9 mouse cellular contexts compared by ENCODE assay signal in the genomic region with DNA sequence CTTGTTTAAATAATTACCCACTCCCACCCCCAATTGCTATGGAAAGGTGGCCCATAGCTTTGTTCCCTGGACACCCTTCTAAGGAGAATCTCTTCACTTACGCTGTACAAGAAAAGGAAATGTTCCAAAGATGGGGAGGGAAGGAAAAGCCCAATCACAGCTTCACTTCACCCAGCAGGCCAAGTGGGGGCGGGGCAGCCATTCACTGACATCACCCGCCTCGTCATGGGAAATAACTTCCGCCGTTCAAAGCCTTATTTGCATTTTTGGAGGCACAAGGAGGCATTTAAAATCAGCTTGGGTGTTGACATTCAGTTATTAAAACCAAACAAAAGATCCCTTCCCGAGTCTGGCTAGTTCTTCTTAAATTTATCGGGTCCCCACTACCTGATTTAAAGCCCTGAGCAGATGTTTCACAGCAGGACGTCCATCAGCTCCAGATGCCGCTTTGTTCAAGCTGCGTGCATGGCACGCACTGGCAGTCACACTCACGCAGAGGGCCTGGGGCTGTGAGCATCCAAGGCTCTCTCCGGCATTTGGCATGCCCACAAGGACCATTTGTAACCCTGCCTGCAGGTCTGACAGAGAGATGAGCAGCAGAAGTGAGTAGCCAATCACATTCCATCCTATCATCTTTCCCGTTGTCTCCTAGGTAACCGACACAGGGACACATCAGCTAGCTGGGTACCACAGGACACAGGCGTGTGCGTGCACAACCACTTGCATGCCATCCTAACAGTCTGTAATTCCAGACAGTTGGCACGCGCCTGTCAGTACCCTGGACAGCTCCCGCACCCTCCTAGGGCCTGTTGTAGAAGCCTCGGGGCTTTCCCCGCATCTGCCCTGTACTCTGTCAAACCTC. TPM values are rescaled to one million over a fixed set of nuclear protein-coding genes. Genes with fewer than 3 reads are reported as not detected.
DNase-seq lines count a peak whose midpoint lies in the region; ATAC-seq and TF ChIP-seq lines count a peak whose summit lies in the region.
"Had no signal": no experiment of that assay in that cellular context is flagged by ENCODE, and none has a peak within 500 bp of the region (broad histone marks: within the 10 kb centered on the region; RNA-seq: fewer than 3 reads in every experiment).

No protein-coding gene starts in this region.

- H3K27me3 ChIP-seq in limb, embryonic 14.5 days (ENCODE audit: control insufficient read depth, insufficient read depth, low read length) = peaks cover 48% of the 10 kb centered on the region
- H3K27me3 ChIP-seq in neural tube, embryonic 11.5 days (ENCODE audit: control insufficient read depth, insufficient read depth, low read length) = peaks cover 22% of the 10 kb centered on the region

- no peak overlapping the region for H3K9ac ChIP-seq in limb, embryonic 14.5 days (ENCODE audit: low read depth, low read length, severe bottlenecking)
- H3K9ac ChIP-seq in neural tube, embryonic 11.5 days (ENCODE audit: low read length) = peak overlapping the region; percentile 33; the same call in 1 of the 2 replicates
- H3K9ac ChIP-seq: limb, embryonic 12.5 days had no signal

- 8% methylated on average over 23 of the region's 23 CpGs for WGBS in limb, embryonic 14.5 days
- 6% methylated on average over 23 of the region's 23 CpGs for WGBS in neural tube, embryonic 11.5 days

- no peaks in the 10 kb centered on the region; the same call in 1 of the 2 replicates for H3K4me1 ChIP-seq in limb, embryonic 14.5 days (ENCODE audit: control insufficient read depth, insufficient read depth, low read length)
- H3K4me1 ChIP-seq in neural tube, embryonic 11.5 days (ENCODE audit: control insufficient read depth, insufficient read depth, low read length) = peaks cover 19% of the 10 kb centered on the region

- DNase-seq in cerebellum, postnatal 4 days (ENCODE audit: low spot score in 2 of 2) = peak; percentile 50 to 76
- DNase-seq in cerebellum, adult 18-20 months = no peak
- DNase-seq in c-Kit-positive CD71-positive TER-119-negative erythroid progenitor cells, embryonic 14.5 days (ENCODE audit: low read depth) = peak; percentile 43
- peak; percentile 63 for DNase-seq in gastrocnemius, adult 18-20 months (ENCODE audit: low spot score)
- peak; percentile 42 for DNase-seq in kidney, adult 9 months
- DNase-seq in limb, embryonic 14.5 days (ENCODE audit: low spot score) = peak; percentile 78
- peak; percentile 77 for DNase-seq in neural tube, embryonic 11.5 days (ENCODE audit: low spot score)
- peak; percentile 77 for DNase-seq in thymus, postnatal 4 days

- ATAC-seq in limb, embryonic 14.5 days (ENCODE audit: low FRiP score, low read depth) = no peak
- ATAC-seq in neural tube, embryonic 11.5 days (ENCODE audit: insufficient read depth, low FRiP score, low TSS enrichment) = peak; percentile 88

- no peak for TF ChIP-seq POLR2A in limb, embryonic 14.5 days (IDR thresholded peaks at IDR 0.05; ENCODE audit: borderline replicate concordance, extremely low read depth, insufficient read depth, insufficient read length)

- H3K9me3 ChIP-seq in limb, embryonic 14.5 days (ENCODE audit: control insufficient read depth, low read length) = no peaks in the 10 kb centered on the region
- H3K9me3 ChIP-seq in neural tube, embryonic 11.5 days (ENCODE audit: control insufficient read depth, low read length) = no peaks in the 10 kb centered on the region
- H3K9me3 ChIP-seq: limb, embryonic 12.5 days had no signal

- no peaks in the 10 kb centered on the region for H3K36me3 ChIP-seq in limb, embryonic 14.5 days (ENCODE audit: control insufficient read depth, insufficient read depth, low read length)
- no peaks in the 10 kb centered on the region for H3K36me3 ChIP-seq in neural tube, embryonic 11.5 days (ENCODE audit: control insufficient read depth, insufficient read depth, low read length)
- H3K36me3 ChIP-seq: limb, embryonic 12.5 days had no signal

- no peak overlapping the region for H3K4me2 ChIP-seq in limb, embryonic 14.5 days (replicated peaks; ENCODE audit: low read depth, low read length, severe bottlenecking)
- peak overlapping the region; percentile 31 for H3K4me2 ChIP-seq in neural tube, embryonic 11.5 days (ENCODE audit: low read depth)
- H3K4me2 ChIP-seq: limb, embryonic 12.5 days had no signal

- no peak overlapping the region for H3K4me3 ChIP-seq in limb, embryonic 14.5 days (replicated peaks; ENCODE audit: low read length)
- H3K4me3 ChIP-seq in neural tube, embryonic 11.5 days (ENCODE audit: low read depth, low read length) = no peak overlapping the region
- H3K4me3 ChIP-seq: limb, embryonic 12.5 days had no signal

- no peak overlapping the region for H3K27ac ChIP-seq in limb, embryonic 14.5 days (replicated peaks; ENCODE audit: low read depth, low read length)
- H3K27ac ChIP-seq in neural tube, embryonic 11.5 days (ENCODE audit: low read depth, low read length) = peak overlapping the region; percentile 73
- H3K27ac ChIP-seq: limb, embryonic 12.5 days had no signal

RNA-seq across cellular contexts. Expression of a gene that starts 12.2 kb away (rescaled TPM):
- 1 to 10 TPM; 2.6 to 3.0 TPM for total RNA-seq in gastrocnemius, adult 18-20 months (2021)
- polyA plus RNA-seq in limb, embryonic 14.5 days (2012; rRNA removed) = 5.9 and 6.1 TPM in 2 replicates
- polyA plus RNA-seq in limb, embryonic 14.5 days (2014; fragmentation: Nextera tagmentation; extraction: Ambion mirVana) = 1.4 and 2.8 TPM in 2 replicates
- 1.9 and 2.0 TPM in 2 replicates for polyA plus RNA-seq in neural tube, embryonic 11.5 days (2014; fragmentation: Nextera tagmentation; extraction: Ambion mirVana)

RNA-seq across cellular contexts. Expression of a gene that starts 38.6 kb away (rescaled TPM):
- total RNA-seq in gastrocnemius, adult 18-20 months (2021) = 10 to 100 TPM in 1 of 2 experiments, 1 to 10 TPM in 1; 8.1 to 10.2 TPM
- polyA plus RNA-seq in limb, embryonic 14.5 days (2012; rRNA removed) = 11.0 and 16.7 TPM in 2 replicates
- polyA plus RNA-seq in limb, embryonic 14.5 days (2014; fragmentation: Nextera tagmentation; extraction: Ambion mirVana) = 28.9 and 35.4 TPM in 2 replicates
- polyA plus RNA-seq in neural tube, embryonic 11.5 days (2014; fragmentation: Nextera tagmentation; extraction: Ambion mirVana) = 39.8 and 41.5 TPM in 2 replicates

Comparison
In these comparisons a context has a peak if more than half of its experiments do, and no peak if none do; other contexts are left out.
1. DNase-seq: peak in cerebellum, postnatal 4 days (2 of 2), c-Kit-positive CD71-positive TER-119-negative erythroid progenitor cells, embryonic 14.5 days (single experiment), gastrocnemius, adult 18-20 months (single experiment), kidney, adult 9 months (single experiment), limb, embryonic 14.5 days (single experiment), neural tube, embryonic 11.5 days (single experiment) and thymus, postnatal 4 days (single experiment); none in cerebellum, adult 18-20 months (0 of 2).